Mouse (Mus musculus) heart, postnatal 25 days (tissue): ENCODE measurements around the gene Tollip. TPM values are rescaled to one million over a fixed set of nuclear protein-coding genes. Genes with fewer than 3 reads are reported as not detected.

Source experiments
- DNase-seq: peaks from one replicate; pipeline ENCODE4 v3.0.0; 2022; ENCODE audit warnings: low spot score
- intact Hi-C: fragments of 180-260 bp; cut with DNase I; formaldehyde crosslinking; loops from one replicate; pipeline ENCODE4 v1.15.1; 2025
- total RNA-seq, 2 experiments: library from RNA; stranded (reverse); gene quantifications; 2 replicates each; pipeline ENCODE4 v1.2.3; 2021

The Tollip gene
- total RNA-seq, result 10 to 100 TPM; 47.4 to 52.9 TPM

DNA sequence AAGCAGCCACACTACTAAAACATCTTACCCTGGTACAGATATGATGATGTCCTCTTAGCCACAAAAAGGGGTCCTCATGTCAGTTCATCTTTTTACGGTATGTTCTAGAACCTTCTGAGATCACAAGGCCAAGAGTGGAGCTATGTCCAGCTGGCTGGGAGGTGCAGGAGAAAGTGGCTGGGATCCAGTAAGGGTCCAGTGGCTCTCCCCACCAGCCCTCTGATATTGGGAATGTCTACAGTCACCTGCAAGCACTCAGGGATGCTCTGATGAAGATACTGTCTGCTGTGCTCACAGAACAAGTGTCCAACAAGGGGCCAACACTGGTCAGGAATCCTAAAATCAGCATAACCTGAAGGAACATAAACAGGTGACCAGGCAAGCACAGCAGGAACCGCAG is at the start of gene Tollip:
TSS of gene Tollip (minus strand) at position 101 of the 400 bp plus-strand sequence.
- no peak for DNase-seq
- intact Hi-C loops, result no loop called here

DNA sequence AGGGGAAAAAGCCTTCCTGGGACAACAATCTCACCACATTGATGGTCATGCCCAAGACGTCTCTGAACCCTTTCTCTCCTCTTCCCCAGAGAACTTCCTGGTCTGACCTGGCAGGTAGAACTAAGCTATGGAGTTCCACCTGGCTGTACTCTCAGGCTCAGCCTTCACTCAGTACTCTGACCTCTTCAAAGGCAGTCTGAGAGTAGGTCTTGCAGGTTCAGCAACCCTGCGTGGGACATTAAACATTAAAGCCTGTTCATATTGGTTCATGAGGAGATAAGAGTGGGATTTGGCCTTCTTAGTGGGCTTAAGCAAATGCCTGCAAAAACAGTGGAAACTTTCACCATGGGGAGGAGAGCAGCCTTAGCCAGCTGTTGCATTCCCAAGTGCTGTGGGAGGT is 48.0 kb upstream of the Tollip start:
- intact Hi-C loops, result no loop called here
- no peak for DNase-seq

GRCm38 (mm10) chr7:141962521-141962920 is 44.2 kb upstream of the Tollip start:
- DNase-seq, result no peak
- intact Hi-C loops, result no loop called here

GRCm38 (mm10) chr7:141961491-141961890 is 43.2 kb upstream of the Tollip start:
- intact Hi-C loops, result no loop called here
- no peak for DNase-seq

DNA sequence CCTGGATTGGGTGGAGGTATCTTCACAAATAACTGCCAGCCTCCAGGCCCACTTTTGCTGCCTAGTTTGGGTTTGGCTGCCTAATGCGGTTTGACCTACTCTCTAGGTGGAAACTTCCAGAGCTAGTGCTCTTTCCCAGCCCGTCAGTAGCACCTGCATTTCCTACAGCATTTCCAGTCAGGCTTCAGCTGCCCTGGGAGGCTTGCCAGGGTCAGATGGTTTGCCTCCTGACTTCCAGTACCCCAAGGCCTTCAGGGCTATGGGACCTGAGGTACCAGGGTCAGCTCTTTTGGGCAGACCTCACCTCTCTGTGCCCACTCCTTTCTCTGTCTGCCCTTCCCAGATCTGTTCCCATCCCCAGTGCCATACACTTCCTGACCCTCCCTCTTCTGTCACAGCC is 42.6 kb upstream of the Tollip start:
- intact Hi-C loops, result no loop called here
- no peak for DNase-seq

- no peak for DNase-seq
- intact Hi-C loops, result no loop called here
Measured at GRCm38 (mm10) chr7:141959133-141959532, 40.8 kb upstream of the Tollip start.

GRCm38 (mm10) chr7:141958211-141958610 is 39.9 kb upstream of the Tollip start:
- no peak for DNase-seq
- intact Hi-C loops, result no loop called here

GRCm38 (mm10) chr7:141957524-141958051 is 39.3 kb upstream of the Tollip start:
- intact Hi-C loops, result no loop called here

GRCm38 (mm10) chr7:141956174-141956566 is 37.9 kb upstream of the Tollip start:
- intact Hi-C loops, result no loop called here
- DNase-seq, result no peak

More at GRCm38 (mm10) chr7:141957524-141958051, 39.3 kb upstream of the Tollip start:
- DNase-seq, result no peak

DNA sequence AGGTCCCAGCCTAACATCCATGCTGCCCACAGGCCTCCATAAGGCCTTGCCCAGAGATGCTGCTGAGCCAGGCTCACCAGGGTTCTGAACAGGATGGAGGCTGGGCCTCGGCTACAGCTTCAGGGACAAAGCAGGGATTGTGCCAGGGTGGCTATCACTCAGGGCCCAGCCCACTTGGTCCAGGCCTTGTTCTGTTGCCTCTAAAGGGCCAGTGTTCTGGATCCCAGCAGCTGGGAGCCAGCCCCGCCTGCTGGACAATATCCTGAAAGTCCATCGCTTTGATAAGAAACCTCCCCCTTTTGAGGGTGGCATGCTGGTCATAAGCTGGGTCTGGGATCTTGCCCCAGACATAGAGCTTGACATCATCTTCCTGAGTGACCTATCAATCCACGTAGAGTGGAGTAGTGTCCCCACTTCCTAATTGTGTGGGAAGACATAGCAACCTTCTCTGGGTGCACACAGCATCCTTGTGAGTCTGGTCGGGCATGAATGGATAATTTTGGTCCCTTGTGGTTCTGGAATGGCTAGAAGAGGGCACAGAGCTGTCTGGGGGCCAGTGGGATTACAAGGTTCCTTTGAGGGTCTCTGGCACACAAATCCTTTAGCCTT is 37.4 kb upstream of the Tollip start:
- intact Hi-C loops, result no loop called here
- DNase-seq, result no peak

DNA sequence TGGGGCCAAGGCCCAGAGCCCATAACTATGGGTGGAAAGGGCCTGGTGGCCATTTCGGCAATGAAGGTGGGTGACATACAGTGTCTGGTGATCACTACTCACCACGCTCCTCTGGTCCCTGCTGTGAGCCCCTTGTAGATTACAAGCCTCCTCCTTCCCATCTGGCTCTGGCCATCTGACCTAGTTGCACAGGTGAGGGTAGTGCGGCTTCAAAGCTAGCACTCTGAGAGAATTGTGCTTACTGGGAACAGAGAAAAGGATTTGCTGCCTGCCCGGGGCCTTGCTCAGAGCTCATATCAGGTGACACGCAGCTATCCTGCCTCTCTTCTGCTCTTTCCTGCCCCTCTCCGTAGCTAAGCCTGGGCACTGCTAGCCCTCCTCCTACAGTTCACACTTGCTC is 35.3 kb upstream of the Tollip start:
- no peak for DNase-seq
- intact Hi-C loops, result no loop called here

- intact Hi-C loops, result no loop called here
- no peak for DNase-seq
Measured at GRCm38 (mm10) chr7:141952920-141953319, 34.6 kb upstream of the Tollip start.

GRCm38 (mm10) chr7:141951821-141952220 is 33.5 kb upstream of the Tollip start:
- no peak for DNase-seq
- intact Hi-C loops, result no loop called here

DNA sequence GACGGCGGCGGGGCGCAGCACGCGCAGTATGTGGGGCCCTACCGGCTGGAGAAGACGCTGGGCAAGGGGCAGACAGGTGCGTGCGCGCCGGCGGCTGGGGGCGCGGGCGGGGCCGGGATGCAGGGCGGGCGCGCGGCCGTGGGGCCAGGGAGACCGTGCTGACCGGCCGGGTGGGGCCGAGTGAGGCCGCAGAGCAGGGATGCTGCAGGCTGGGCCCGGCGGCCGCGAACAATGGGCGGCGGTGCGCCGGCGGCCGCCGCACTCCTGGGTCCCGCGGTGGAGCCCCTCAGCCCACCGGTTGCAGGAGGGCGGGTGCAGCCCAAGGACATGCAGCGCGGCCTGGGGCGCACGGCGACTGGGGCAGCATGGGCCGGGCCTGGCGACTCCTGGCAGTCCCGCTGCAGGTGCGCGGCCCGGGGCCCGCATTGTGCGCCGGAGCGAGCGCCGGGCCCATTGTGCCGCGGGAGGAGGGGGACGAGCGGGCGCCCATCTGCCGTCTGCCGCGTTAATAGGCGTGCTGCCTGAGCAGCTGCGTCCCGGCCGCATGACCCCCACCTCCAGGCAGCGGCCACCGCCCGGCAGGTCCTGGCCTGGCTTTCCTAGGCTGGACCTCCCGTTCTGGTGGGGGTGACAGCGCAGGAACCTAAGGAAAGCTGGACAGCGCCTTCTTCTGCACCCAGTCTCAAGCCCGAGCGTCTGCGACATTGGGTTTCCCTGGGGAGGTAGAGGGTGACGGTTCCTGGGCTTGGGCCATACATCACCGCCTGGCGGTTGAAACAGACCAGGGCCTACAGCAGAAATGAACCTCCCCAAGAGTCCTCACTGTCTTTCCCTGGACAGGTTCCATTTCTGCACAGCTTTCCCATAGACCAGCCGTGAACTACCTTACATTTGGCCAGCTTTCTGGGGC is 32.1 kb upstream of the Tollip start:
- intact Hi-C loops, result no loop called here

DNA sequence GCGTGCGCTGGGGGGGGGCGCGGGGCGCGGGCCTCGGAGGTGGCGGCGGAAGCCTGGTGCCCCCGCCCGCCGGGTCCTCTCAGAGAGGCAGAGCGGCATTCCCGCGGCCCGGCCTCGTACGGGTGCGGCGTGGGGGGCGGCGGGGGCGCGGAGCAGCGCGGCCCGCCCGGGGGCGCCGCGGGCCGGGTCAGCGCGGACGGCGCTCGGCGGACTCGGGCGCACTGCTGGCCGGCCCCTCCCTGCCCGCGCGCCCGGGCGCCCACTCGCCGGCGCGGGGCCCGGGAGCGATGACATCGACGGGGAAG is 31.4 kb upstream of the Tollip start:
- intact Hi-C loops, result no loop called here
- DNase-seq, result no peak

More for the DNA sequence above, 32.1 kb upstream of the Tollip start:
- DNase-seq, result no peak

DNA sequence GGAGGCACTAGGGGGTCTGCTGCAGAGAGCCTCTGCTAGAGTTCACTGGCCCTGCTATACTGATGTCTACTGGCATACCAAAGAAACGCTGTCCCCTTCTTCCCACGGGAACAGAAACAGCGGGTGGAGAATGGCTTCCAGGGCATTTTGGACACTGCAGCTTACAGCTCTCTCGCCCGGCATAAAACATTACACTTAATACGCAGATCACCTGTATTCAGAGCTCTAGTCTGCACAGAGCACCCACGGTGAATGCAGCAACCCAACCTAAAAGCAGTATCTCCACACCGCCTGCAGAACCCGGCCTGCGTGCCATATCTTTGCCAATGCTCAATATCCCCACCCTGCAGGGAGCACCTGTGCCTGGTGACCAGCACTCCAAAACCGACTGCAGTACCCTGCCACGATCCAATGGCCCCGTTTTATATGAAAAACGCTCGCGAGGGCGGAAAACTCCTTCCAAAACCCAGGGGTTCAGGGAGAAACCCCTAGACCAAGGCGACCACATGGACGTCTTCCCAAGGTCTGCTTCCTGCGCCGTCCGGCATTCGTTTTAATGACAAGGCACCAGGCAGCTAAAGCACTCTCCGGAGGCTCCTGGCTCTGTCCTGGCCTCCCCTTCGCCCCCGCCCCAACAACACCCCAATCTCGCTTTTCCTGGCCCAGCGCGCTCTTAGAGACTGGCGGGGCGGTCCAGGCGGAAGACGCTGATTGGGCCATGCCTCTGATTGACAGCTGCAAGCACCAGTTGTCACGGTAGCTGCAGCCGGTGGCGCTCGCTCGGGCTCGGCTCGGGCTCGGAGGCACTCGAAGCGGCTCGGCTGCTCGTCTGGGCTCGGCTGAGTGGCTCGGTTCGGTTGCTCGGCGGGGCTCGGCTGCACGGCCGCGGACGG is 30.8 kb upstream of the Tollip start, which contains the start of gene Brsk2:
TSS of gene Brsk2 (plus strand) at position 846 of the 893 bp plus-strand sequence.
- peak; percentile 91 for DNase-seq
- intact Hi-C loops, result no loop called here

GRCm38 (mm10) chr7:141948045-141948444 is 29.7 kb upstream of the Tollip start:
- intact Hi-C loops, result no loop called here
- DNase-seq, result no peak

GRCm38 (mm10) chr7:141947512-141947911 is 29.2 kb upstream of the Tollip start:
- DNase-seq, result no peak
- intact Hi-C loops, result no loop called here

DNA sequence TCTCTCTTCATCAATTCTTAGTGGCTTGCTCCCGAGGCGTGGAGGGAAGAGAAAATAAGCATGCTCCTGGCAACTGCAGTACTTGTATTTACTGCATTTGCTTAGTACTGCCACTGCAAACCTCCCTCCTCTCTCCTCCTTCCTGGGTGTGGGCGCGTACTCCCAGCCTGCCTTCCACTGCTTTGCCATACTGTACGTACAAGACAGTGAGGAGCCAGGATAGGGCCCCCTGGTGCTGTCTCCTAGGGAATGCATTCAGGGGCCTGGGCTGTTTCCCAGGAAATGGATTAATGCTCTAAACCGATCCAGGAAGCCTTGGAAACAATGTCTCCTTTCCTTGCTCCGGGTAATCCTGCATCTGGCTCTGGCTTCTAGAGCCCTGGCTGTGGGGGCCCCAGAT is 27.6 kb upstream of the Tollip start:
- intact Hi-C loops, result no loop called here
- no peak for DNase-seq

GRCm38 (mm10) chr7:141943444-141943843 is 25.1 kb upstream of the Tollip start:
- intact Hi-C loops, result no loop called here
- no peak for DNase-seq
